Mouse (Mus musculus) midbrain, embryonic 13.5 days (tissue): Measurements from ENCODE around the gene Cfap77. TPM values are rescaled to one million over a fixed set of nuclear protein-coding genes. Genes with fewer than 3 reads are reported as not detected.

Experiments used
- ATAC-seq: fragments of 200-750 bp; cut with Nextera tagmentation; 2 replicates; pipeline ENCODE4 v1.8.0; 2017; ENCODE audit warnings: mild to moderate bottlenecking, moderate TSS enrichment, moderate library complexity
- H3K27ac ChIP-seq: fragments of 300-500 bp; sonication (generic); 2 replicates; pipeline ENCODE4 v1.5.1; 2015; ENCODE audit warnings: inconsistent platforms, mild to moderate bottlenecking, moderate library complexity
- H3K27me3 ChIP-seq: fragments of 300-500 bp; sonication (generic); 2 replicates; pipeline ENCODE4 v1.6.1; 2015; ENCODE audit warnings: mild to moderate bottlenecking, inconsistent platforms
- H3K36me3 ChIP-seq: fragments of 300-500 bp; sonication (generic); 2 replicates; pipeline ENCODE4 v1.6.1; 2015; ENCODE audit warnings: mild to moderate bottlenecking, inconsistent platforms
- H3K4me1 ChIP-seq: fragments of 300-500 bp; sonication (generic); replicated peaks from 2 replicates; pipeline ENCODE4 v1.6.1; 2015; ENCODE audit warnings: inconsistent platforms
- H3K4me2 ChIP-seq: fragments of 300-500 bp; sonication (generic); replicated peaks from 2 replicates; pipeline ENCODE4 v1.6.1; 2015; ENCODE audit warnings: moderate library complexity, mild to moderate bottlenecking, inconsistent platforms
- H3K4me3 ChIP-seq: fragments of 300-500 bp; sonication (generic); replicated peaks from 2 replicates; pipeline ENCODE4 v1.5.1; 2015; ENCODE audit warnings: mild to moderate bottlenecking, inconsistent platforms
- H3K9ac ChIP-seq: fragments of 300-500 bp; sonication (generic); replicated peaks from 2 replicates; pipeline ENCODE4 v1.6.1; 2015; ENCODE audit warnings: mild to moderate bottlenecking, inconsistent platforms
- H3K9me3 ChIP-seq: fragments of 300-500 bp; sonication (generic); 2 replicates; pipeline ENCODE4 v1.6.1; 2016; ENCODE audit warnings: mild to moderate bottlenecking, inconsistent platforms
- WGBS: fragments of 180-500 bp; shearing (Covaris S2); methylation state at CpG from one replicate; pipeline ENCODE4 v1.1.7; 2015; 5-methylcytosine and 5-hydroxymethylcytosine counted together
- polyA plus RNA-seq: library from polyadenylated mRNA; unstranded; fragments of >200 nt; fragmentation: Nextera tagmentation; extraction: Ambion mirVana; gene quantifications from 2 replicates; pipeline ENCODE4 v1.2.1, GENCODE M21; 2015

The Cfap77 gene
- polyA plus RNA-seq, 1 experiment from 2014 or later: 0.48 TPM

GRCm38 (mm10) chr2:29016599-29017587, 38.0 kb downstream of the Cfap77 start:
- Histone ChIP-seq H3K4me2 (peak overlapping the region; percentile 36), H3K27me3 (peaks cover 9% of the 10 kb centered on the region; the same call in 1 of the 2 replicates), H3K27ac (peak overlapping the region; percentile 81), H3K4me1 (peaks cover 19% of the 10 kb centered on the region), H3K4me3 (no peak overlapping the region), H3K36me3 (no peaks in the 10 kb centered on the region), H3K9ac (peak overlapping the region; percentile 47), H3K9me3 (no peaks in the 10 kb centered on the region)
- ATAC-seq: peak; percentile 91
- WGBS: 46% methylated on average over 27 of the region's 27 CpGs

GRCm38 (mm10) chr2:29012523-29012922, 42.3 kb downstream of the Cfap77 start:
- Histone ChIP-seq H3K4me1 (peaks cover 39% of the 10 kb centered on the region), H3K36me3 (no peaks in the 10 kb centered on the region), H3K4me2 (no peak overlapping the region), H3K9me3 (no peaks in the 10 kb centered on the region), H3K27ac (no peak overlapping the region), H3K27me3 (peaks cover 35% of the 10 kb centered on the region), H3K9ac (no peak overlapping the region), H3K4me3 (no peak overlapping the region)
- no peak for ATAC-seq
- WGBS: 75% methylated on average over 5 of the region's 5 CpGs

GRCm38 (mm10) chr2:29007656-29008055, 47.2 kb downstream of the Cfap77 start:
- no peaks in the 10 kb centered on the region for H3K9me3 ChIP-seq
- WGBS: 82% methylated on average over 6 of the region's 6 CpGs
- H3K36me3 ChIP-seq: no peaks in the 10 kb centered on the region
- no peak for ATAC-seq
- H3K4me2 ChIP-seq: no peak overlapping the region
- peaks cover 60% of the 10 kb centered on the region for H3K27me3 ChIP-seq
- no peak overlapping the region for H3K27ac ChIP-seq
- no peak overlapping the region for H3K9ac ChIP-seq
- H3K4me3 ChIP-seq: no peak overlapping the region
- peaks cover 58% of the 10 kb centered on the region for H3K4me1 ChIP-seq

- 0 out of 2 replicates have a peak, but pooled peaks have one; percentile 18 for ATAC-seq
- H3K27me3 ChIP-seq: peaks cover 71% of the 10 kb centered on the region
- H3K27ac ChIP-seq: no peak overlapping the region
- peaks cover 57% of the 10 kb centered on the region for H3K4me1 ChIP-seq
- H3K9me3 ChIP-seq: no peaks in the 10 kb centered on the region
- WGBS: 33% methylated on average over 13 of the region's 13 CpGs
- no peak overlapping the region for H3K4me3 ChIP-seq
- no peaks in the 10 kb centered on the region for H3K36me3 ChIP-seq
- no peak overlapping the region for H3K4me2 ChIP-seq
- no peak overlapping the region for H3K9ac ChIP-seq
These were observed 48.3 kb downstream of the Cfap77 start for GRCm38 (mm10) chr2:29006455-29007034.

- Histone ChIP-seq H3K9me3 (no peaks in the 10 kb centered on the region), H3K4me1 (peaks cover 38% of the 10 kb centered on the region), H3K27ac (no peak overlapping the region), H3K4me2 (no peak overlapping the region), H3K36me3 (no peaks in the 10 kb centered on the region), H3K27me3 (peaks cover 68% of the 10 kb centered on the region), H3K9ac (no peak overlapping the region), H3K4me3 (no peak overlapping the region)
- WGBS: 53% methylated on average over 9 of the region's 9 CpGs
- no peak for ATAC-seq
These were observed 50.8 kb downstream of the Cfap77 start for GRCm38 (mm10) chr2:29004037-29004436.

GRCm38 (mm10) chr2:28998246-28998645, 56.6 kb downstream of the Cfap77 start:
- 76% methylated on average over 5 of the region's 5 CpGs for WGBS
- Histone ChIP-seq H3K36me3 (no peaks in the 10 kb centered on the region), H3K4me1 (peaks cover 42% of the 10 kb centered on the region), H3K4me2 (no peak overlapping the region), H3K9ac (no peak overlapping the region), H3K4me3 (no peak overlapping the region), H3K9me3 (no peaks in the 10 kb centered on the region), H3K27ac (0 out of 2 replicates have a peak overlapping the region, but pooled peaks have one; percentile 80), H3K27me3 (peaks cover 35% of the 10 kb centered on the region)
- no peak for ATAC-seq

GRCm38 (mm10) chr2:28997161-28997834, 57.6 kb downstream of the Cfap77 start:
- Histone ChIP-seq H3K36me3 (no peaks in the 10 kb centered on the region), H3K4me1 (peaks cover 36% of the 10 kb centered on the region), H3K4me3 (no peak overlapping the region), H3K9ac (peak overlapping the region; percentile 39), H3K9me3 (no peaks in the 10 kb centered on the region), H3K27ac (peak overlapping the region; percentile 80), H3K27me3 (peaks cover 27% of the 10 kb centered on the region), H3K4me2 (peak overlapping the region; percentile 11; the same call in 1 of the 2 replicates)
- 22% methylated on average over 14 of the region's 14 CpGs for WGBS
- peak; percentile 70 for ATAC-seq

GRCm38 (mm10) chr2:28995436-28995835, 59.4 kb downstream of the Cfap77 start:
- Histone ChIP-seq H3K4me1 (peaks cover 36% of the 10 kb centered on the region), H3K27me3 (peaks cover 16% of the 10 kb centered on the region; the same call in 1 of the 2 replicates), H3K9me3 (no peaks in the 10 kb centered on the region), H3K4me3 (no peak overlapping the region), H3K4me2 (no peak overlapping the region), H3K9ac (no peak overlapping the region), H3K36me3 (no peaks in the 10 kb centered on the region), H3K27ac (0 out of 2 replicates have a peak overlapping the region, but pooled peaks have one; percentile 9)
- 25% methylated on average over 4 of the region's 4 CpGs for WGBS
- peak; percentile 54; the same call in 1 of the 2 replicates for ATAC-seq

GRCm38 (mm10) chr2:28994014-28994413, 60.9 kb downstream of the Cfap77 start:
- no peak overlapping the region for H3K9ac ChIP-seq
- peaks cover 8% of the 10 kb centered on the region; the same call in 1 of the 2 replicates for H3K27me3 ChIP-seq
- H3K27ac ChIP-seq: no peak overlapping the region
- peaks cover 36% of the 10 kb centered on the region for H3K4me1 ChIP-seq
- no peaks in the 10 kb centered on the region for H3K9me3 ChIP-seq
- no peak overlapping the region for H3K4me3 ChIP-seq
- no peaks in the 10 kb centered on the region for H3K36me3 ChIP-seq
- WGBS: 69% methylated on average over 12 of the region's 12 CpGs
- ATAC-seq: no peak
- no peak overlapping the region for H3K4me2 ChIP-seq

GRCm38 (mm10) chr2:28988781-28989180, 66.1 kb downstream of the Cfap77 start:
- Histone ChIP-seq H3K9ac (no peak overlapping the region), H3K4me2 (no peak overlapping the region), H3K4me3 (no peak overlapping the region), H3K4me1 (no peaks in the 10 kb centered on the region), H3K36me3 (no peaks in the 10 kb centered on the region), H3K27me3 (peaks cover 19% of the 10 kb centered on the region; the same call in 1 of the 2 replicates), H3K9me3 (no peaks in the 10 kb centered on the region), H3K27ac (no peak overlapping the region)
- 98% methylated on average over 3 of the region's 3 CpGs for WGBS
- ATAC-seq: no peak

- Histone ChIP-seq H3K9ac (no peak overlapping the region), H3K27ac (no peak overlapping the region), H3K4me3 (no peak overlapping the region), H3K27me3 (peaks cover 38% of the 10 kb centered on the region), H3K4me2 (no peak overlapping the region), H3K36me3 (no peaks in the 10 kb centered on the region), H3K9me3 (no peaks in the 10 kb centered on the region), H3K4me1 (peaks cover 28% of the 10 kb centered on the region)
- 51% methylated on average over 20 of the region's 20 CpGs for WGBS
- no peak for ATAC-seq
These were observed 74.6 kb downstream of the Cfap77 start for GRCm38 (mm10) chr2:28980080-28980910.
